Mouse (Mus musculus) adrenal gland, postnatal 10 days (tissue): ENCODE data around the gene Rhcg. TPM values are rescaled to one million over a fixed set of nuclear protein-coding genes. Genes with fewer than 3 reads are reported as not detected.

Source experiments
- DNase-seq: peaks from one replicate; pipeline ENCODE4 v3.0.0; 2021; ENCODE audit warnings: mixed read lengths
- total RNA-seq, 2 experiments: library from RNA; stranded (reverse); gene quantifications; 2 replicates each; pipeline ENCODE4 v1.2.3; 2021

The Rhcg gene
- total RNA-seq, 2 experiments from 2014 or later = 0.66 to 0.91 TPM

GRCm38 (mm10) chr7:79602006-79602405, 15.5 kb downstream of the Rhcg start:
- DNase-seq = no peak

- no peak for DNase-seq
Observed at GRCm38 (mm10) chr7:79600122-79600521, 17.3 kb downstream of the Rhcg start.

GRCm38 (mm10) chr7:79594854-79595253, 22.6 kb downstream of the Rhcg start:
- DNase-seq = peak; percentile 81

- no peak for DNase-seq
Observed at GRCm38 (mm10) chr7:79591812-79592731, 25.4 kb downstream of the Rhcg start.

GRCm38 (mm10) chr7:79590560-79591110, 26.8 kb downstream of the Rhcg start:
- no peak for DNase-seq

- no peak for DNase-seq
Observed at GRCm38 (mm10) chr7:79589763-79590559, 27.5 kb downstream of the Rhcg start.

- no peak for DNase-seq
Observed at GRCm38 (mm10) chr7:79588284-79588683, 29.2 kb downstream of the Rhcg start.

- DNase-seq = no peak
Observed at GRCm38 (mm10) chr7:79578851-79579241, 38.6 kb downstream of the Rhcg start.

GRCm38 (mm10) chr7:79577931-79578850, 39.3 kb downstream of the Rhcg start:
- DNase-seq = no peak

- no peak for DNase-seq
Observed at GRCm38 (mm10) chr7:79577096-79577874, 40.2 kb downstream of the Rhcg start.

GRCm38 (mm10) chr7:79576659-79577058, 40.8 kb downstream of the Rhcg start:
- peak; percentile 72 for DNase-seq

GRCm38 (mm10) chr7:79572191-79572818, 45.2 kb downstream of the Rhcg start:
- no peak for DNase-seq

- peak; percentile 41 for DNase-seq
Observed at GRCm38 (mm10) chr7:79568937-79569535, 48.4 kb downstream of the Rhcg start.

- no peak for DNase-seq
Observed at GRCm38 (mm10) chr7:79568212-79568611, 49.2 kb downstream of the Rhcg start.

- DNase-seq = peak; percentile 18
Observed at GRCm38 (mm10) chr7:79563675-79564074, 53.8 kb downstream of the Rhcg start.

- DNase-seq = no peak
Observed at GRCm38 (mm10) chr7:79562385-79562784, 55.1 kb downstream of the Rhcg start.

GRCm38 (mm10) chr7:79558698-79559097, 58.8 kb downstream of the Rhcg start:
- DNase-seq = no peak

- DNase-seq = no peak
Observed at GRCm38 (mm10) chr7:79557728-79558221, 59.7 kb downstream of the Rhcg start.

GRCm38 (mm10) chr7:79555368-79556034, 62.0 kb downstream of the Rhcg start:
- DNase-seq = peak; percentile 70
